Mouse (Mus musculus) G1E (cell line): ENCODE measurements around the gene Krr1.

Experiments used
- CTCF ChIP-seq: IDR thresholded peaks from 2 replicates; pipeline ENCODE4 v1.5.1; 2012; ENCODE audit warnings: low read depth, low read length, inconsistent platforms, mixed read lengths
- GATA1 ChIP-seq: IDR thresholded peaks from 2 replicates; pipeline ENCODE4 v1.6.1; 2012; ENCODE audit warnings: borderline replicate concordance, low read length, inconsistent platforms, mixed read lengths
- GATA2 ChIP-seq: IDR thresholded peaks from 2 replicates; pipeline ENCODE4 v1.6.1; 2012; ENCODE audit warnings: low read depth, low read length, inconsistent platforms, borderline replicate concordance
- POLR2AphosphoS5 ChIP-seq: IDR thresholded peaks from 2 replicates; pipeline ENCODE4 v1.6.1; 2012; ENCODE audit warnings: low read depth, low read length, inconsistent platforms; ENCODE audit not compliant: insufficient replicate concordance
- TAL1 ChIP-seq: conservative IDR thresholded peaks from 2 replicates; pipeline ENCODE4 v1.6.1; 2012; ENCODE audit warnings: low read depth, low read length, inconsistent platforms, mixed read lengths

DNA sequence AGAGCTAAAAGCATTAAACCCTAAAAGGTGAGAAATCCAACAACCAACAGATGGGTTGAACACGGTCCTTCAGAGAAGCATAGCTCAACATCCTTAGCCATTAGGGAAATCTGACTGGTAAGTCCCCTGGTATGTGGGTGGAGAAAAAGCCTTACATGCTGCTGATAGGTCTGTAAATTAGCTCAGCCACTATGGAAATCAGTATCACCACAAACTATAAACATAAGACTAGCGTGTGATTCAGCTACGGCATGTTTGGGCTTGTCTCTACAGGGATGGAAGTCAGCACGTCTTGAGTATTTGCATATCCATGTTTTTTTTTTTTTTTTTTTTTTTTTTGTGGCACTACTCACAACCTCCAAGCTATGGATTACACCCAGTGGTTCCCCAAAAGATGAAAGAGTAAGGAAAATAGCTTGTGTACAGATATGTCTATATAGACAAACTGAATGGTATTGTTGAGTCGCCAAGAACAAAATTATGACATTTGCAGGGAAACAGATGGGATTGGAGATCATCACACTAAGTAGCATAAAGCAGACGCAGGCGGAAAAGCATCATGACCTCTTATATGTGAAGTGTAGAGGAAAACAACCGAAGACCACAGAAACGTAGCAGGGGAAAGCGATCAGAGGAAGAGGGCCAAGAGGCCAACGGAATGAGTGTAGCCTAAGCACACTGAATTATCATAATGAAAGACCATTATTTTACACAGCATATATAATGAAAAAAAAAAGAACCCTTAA lies 23.5 kb downstream of the Krr1 start:
- TF ChIP-seq CTCF (no peak), GATA1 (no peak), POLR2AphosphoS5 (no peak), TAL1 (no peak), GATA2 (no peak)
